Mouse (Mus musculus) myocyte (in vitro differentiated cells): ENCODE data around the gene Spc24.

ENCODE experiments used
- E2F4 ChIP-seq: IDR thresholded peaks from one replicate; pipeline ENCODE4 v1.6.1; 2011; ENCODE audit warnings: mild to moderate bottlenecking, control low read depth, moderate library complexity; ENCODE audit not compliant: insufficient read depth
- MAX ChIP-seq: IDR thresholded peaks from one replicate; pipeline ENCODE4 v1.6.1; 2011; ENCODE audit warnings: low read depth, mild to moderate bottlenecking, control low read depth
- POLR2A ChIP-seq: IDR thresholded peaks from one replicate; pipeline ENCODE4 v1.6.1; 2011; ENCODE audit warnings: low read depth, mild to moderate bottlenecking, control low read depth, moderate library complexity; ENCODE audit not compliant: insufficient read length
- POLR2AphosphoS2 ChIP-seq: IDR thresholded peaks from one replicate; pipeline ENCODE4 v1.6.1; 2011; ENCODE audit warnings: low read depth, control low read depth; ENCODE audit not compliant: insufficient read length
- TCF12 ChIP-seq: IDR thresholded peaks from one replicate; pipeline ENCODE4 v1.6.1; 2011; ENCODE audit warnings: mild to moderate bottlenecking, control low read depth; ENCODE audit not compliant: poor library complexity, insufficient read depth, severe bottlenecking

DNA sequence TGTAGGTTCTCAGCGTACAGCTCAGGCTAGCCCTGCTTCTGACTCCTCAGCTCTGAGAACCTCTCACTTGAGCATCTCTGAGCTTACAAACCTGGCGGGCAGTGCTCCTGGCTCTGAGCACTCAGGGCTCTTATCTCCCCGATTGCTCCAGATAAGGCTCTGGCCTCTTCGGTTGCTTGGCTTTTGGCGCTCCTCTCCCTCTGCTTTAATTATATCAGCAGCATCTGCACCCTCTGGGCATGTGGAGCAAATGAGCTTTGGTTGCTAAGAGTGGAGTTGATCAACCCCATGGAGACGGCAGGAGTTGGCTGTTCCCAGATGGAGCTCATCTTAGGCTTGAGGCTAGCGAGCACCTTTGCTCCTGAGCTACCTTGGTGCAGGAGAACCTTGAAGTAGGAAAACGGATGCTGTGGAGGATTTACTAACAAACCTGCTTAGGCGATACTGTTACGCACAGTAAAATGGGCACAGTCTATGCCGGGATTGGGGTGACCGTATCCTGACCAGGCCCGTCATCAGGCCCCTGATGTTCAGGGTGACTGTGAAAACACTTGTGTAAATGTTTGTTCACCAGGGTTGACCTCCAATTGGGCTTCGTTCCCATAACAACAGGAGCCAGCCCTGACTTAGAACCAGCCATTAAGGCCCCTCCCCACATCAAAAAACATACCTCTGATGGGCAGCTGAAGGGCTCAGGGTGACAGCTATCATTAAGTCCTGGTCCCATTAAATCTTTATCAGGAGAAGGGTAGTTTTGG is 33.7 kb downstream of the Spc24 start:
- no peak for TF ChIP-seq POLR2A
- TF ChIP-seq TCF12, result no peak
- no peak for TF ChIP-seq POLR2AphosphoS2
- TF ChIP-seq MAX, result no peak
- no peak for TF ChIP-seq E2F4
